Mouse (Mus musculus) cerebellum, postnatal 25 days (tissue): Measurements from ENCODE around the gene Misp.

ENCODE experiments used
- DNase-seq, 2 experiments: peaks; one replicate each; pipeline ENCODE4 v3.0.0; 2021; ENCODE audit warnings: mixed read lengths in 2 of 2

Gene Misp

GRCm38 (mm10) chr10:79794491-79794931 is 26.3 kb upstream of the Misp start:
- peak; percentile 62 to 67 for DNase-seq

GRCm38 (mm10) chr10:79795905-79796304 is 24.9 kb upstream of the Misp start:
- DNase-seq = no peak

- no peak for DNase-seq
Measured at GRCm38 (mm10) chr10:79797326-79797725, 23.5 kb upstream of the Misp start.

- DNase-seq = no peak
Measured at GRCm38 (mm10) chr10:79798289-79798928, 22.4 kb upstream of the Misp start.

- DNase-seq = peak in 1 of 2 experiments; percentile 46
Measured at GRCm38 (mm10) chr10:79800508-79800907, 20.3 kb upstream of the Misp start.

GRCm38 (mm10) chr10:79801837-79802236 is 19.0 kb upstream of the Misp start:
- no peak for DNase-seq

GRCm38 (mm10) chr10:79802331-79802971 is 18.3 kb upstream of the Misp start:
- DNase-seq = peak in 1 of 2 experiments; percentile 61

- peak; percentile 73 to 83 for DNase-seq
Measured at GRCm38 (mm10) chr10:79803716-79804323, 17.0 kb upstream of the Misp start.

GRCm38 (mm10) chr10:79805636-79806035 is 15.2 kb upstream of the Misp start:
- DNase-seq = no peak

GRCm38 (mm10) chr10:79806331-79806730 is 14.5 kb upstream of the Misp start:
- no peak for DNase-seq

- peak in 1 of 2 experiments; percentile 49 for DNase-seq
Measured at GRCm38 (mm10) chr10:79806972-79807371, 13.8 kb upstream of the Misp start.

GRCm38 (mm10) chr10:79807826-79808225 is 13.0 kb upstream of the Misp start:
- peak; percentile 73 to 81 for DNase-seq

- DNase-seq = no peak
Measured at GRCm38 (mm10) chr10:79808728-79809127, 12.1 kb upstream of the Misp start.

GRCm38 (mm10) chr10:79811736-79812637 is 8.8 kb upstream of the Misp start:
- DNase-seq = peak; percentile 93 to 95

- DNase-seq = no peak
Measured at GRCm38 (mm10) chr10:79814271-79814842, 6.4 kb upstream of the Misp start.

- no peak for DNase-seq
Measured at GRCm38 (mm10) chr10:79815671-79816494, 4.9 kb upstream of the Misp start.

- no peak for DNase-seq
Measured at GRCm38 (mm10) chr10:79817111-79817510, 3.7 kb upstream of the Misp start.

GRCm38 (mm10) chr10:79818225-79818624 is 2.6 kb upstream of the Misp start:
- DNase-seq = no peak

GRCm38 (mm10) chr10:79819606-79820005 is 1.2 kb upstream of the Misp start:
- DNase-seq = no peak

GRCm38 (mm10) chr10:79820277-79820676 is 512 bp upstream of the Misp start:
- no peak for DNase-seq

- no peak for DNase-seq
Measured at GRCm38 (mm10) chr10:79821731-79822130, 942 bp downstream of the Misp start.

- DNase-seq = no peak
Measured at GRCm38 (mm10) chr10:79822372-79822771, 1.6 kb downstream of the Misp start.
